Mouse (Mus musculus) splenic B cell, adult 2 months (primary cell): ENCODE measurements around the gene Tcf25.

ENCODE experiments used
- DNase-seq: peaks from one replicate; pipeline ENCODE4 v3.0.0-alpha.2; 2011; ENCODE audit warnings: low read depth, low spot score
- H3K27me3 ChIP-seq: 2 replicates; pipeline ENCODE4 v1.6.1; 2012; ENCODE audit warnings: mild to moderate bottlenecking, low read length, moderate library complexity, mixed read lengths; ENCODE audit not compliant: control insufficient read depth, poor library complexity, insufficient read depth, severe bottlenecking
- H3K36me3 ChIP-seq: 2 replicates; pipeline ENCODE4 v1.6.1; 2012; ENCODE audit warnings: mild to moderate bottlenecking, low read length, moderate library complexity, mixed read lengths; ENCODE audit not compliant: control insufficient read depth, poor library complexity, insufficient read depth, severe bottlenecking

The Tcf25 gene

DNA sequence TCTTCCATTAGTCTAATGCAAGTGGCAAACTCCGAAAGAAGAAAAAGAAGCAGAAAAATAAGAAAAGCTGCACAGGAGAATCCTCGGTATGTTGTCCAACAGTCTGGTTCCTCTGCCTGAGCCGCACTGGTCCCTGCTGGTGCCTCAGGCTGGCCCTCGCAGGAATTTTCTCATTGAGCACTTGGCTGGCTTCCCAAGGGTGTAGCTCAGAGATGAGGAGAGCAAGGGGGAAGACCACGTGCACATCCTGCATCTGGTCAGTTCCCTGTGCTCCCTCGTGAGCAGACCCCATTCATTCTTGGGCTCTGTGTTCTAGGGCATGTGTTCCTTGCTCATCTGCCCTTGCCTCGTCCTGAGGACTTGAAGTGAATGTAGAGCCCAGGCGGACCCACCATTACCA, 9.0 kb downstream of the Tcf25 start:
- H3K27me3 ChIP-seq: no peaks in the 10 kb centered on the region
- DNase-seq: no peak
- peaks cover 20% of the 10 kb centered on the region for H3K36me3 ChIP-seq

DNA sequence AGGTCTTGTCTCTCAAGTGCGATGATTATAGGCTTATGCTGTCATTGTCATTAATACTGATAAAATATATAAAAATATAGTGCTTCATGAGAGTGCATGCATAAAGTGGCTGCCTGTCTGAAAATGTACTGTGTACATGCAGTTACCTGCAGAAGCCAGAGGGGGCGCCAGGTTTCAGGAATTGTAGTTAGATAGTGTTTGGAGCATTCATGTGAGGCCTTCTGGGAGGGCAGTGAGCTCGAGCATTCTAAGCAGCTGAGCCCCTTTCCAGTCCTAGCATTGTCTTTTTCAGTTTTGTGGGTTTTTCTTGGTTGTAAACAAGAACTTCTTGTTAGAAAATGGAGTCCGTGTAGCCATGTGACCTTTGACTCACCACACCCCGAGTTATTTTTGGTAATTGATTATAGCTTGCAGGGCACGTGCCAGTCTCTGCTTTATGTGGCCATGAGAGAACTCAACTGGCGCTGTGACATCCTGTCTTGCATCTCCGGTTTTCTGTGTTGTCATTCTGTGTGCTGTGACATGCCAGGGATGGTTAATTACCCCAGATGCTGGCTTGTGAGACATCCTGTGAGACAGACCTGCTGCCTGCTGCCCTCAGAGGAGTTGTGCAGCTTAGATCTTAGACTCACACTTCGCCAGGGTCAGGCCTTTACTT, 11.5 kb downstream of the Tcf25 start:
- H3K27me3 ChIP-seq: no peaks in the 10 kb centered on the region
- DNase-seq: peak; percentile 46
- peaks cover 25% of the 10 kb centered on the region for H3K36me3 ChIP-seq

GRCm38 (mm10) chr8:123387041-123387440, 13.5 kb downstream of the Tcf25 start:
- Histone ChIP-seq H3K27me3 (no peaks in the 10 kb centered on the region), H3K36me3 (peaks cover 25% of the 10 kb centered on the region)
- no peak for DNase-seq

DNA sequence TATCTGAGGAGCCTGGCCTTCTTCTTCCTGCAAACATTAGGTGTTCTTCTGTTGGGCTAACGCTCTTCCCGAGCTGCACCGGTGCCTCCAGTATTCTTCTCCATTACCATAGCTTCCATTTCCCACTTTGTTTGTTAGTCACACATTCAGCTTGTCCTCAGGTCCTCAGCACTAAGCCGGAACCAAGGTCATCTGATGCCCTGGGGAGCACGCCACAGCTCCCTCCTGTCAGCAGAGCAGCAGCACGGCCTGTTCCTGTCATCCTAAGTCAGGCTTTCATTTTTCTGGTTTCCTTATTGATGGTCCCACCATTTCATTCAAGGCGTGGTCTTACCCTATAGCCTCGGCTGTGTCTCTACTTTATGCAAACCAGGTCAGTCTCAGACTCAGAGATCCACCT, 14.2 kb downstream of the Tcf25 start:
- no peak for DNase-seq
- Histone ChIP-seq H3K27me3 (no peaks in the 10 kb centered on the region), H3K36me3 (peaks cover 21% of the 10 kb centered on the region)

GRCm38 (mm10) chr8:123389026-123389425, 15.5 kb downstream of the Tcf25 start:
- Histone ChIP-seq H3K27me3 (no peaks in the 10 kb centered on the region), H3K36me3 (peaks cover 15% of the 10 kb centered on the region)
- DNase-seq: no peak

- H3K27me3 ChIP-seq: no peaks in the 10 kb centered on the region
- H3K36me3 ChIP-seq: peaks cover 7% of the 10 kb centered on the region
- DNase-seq: no peak
Observed at GRCm38 (mm10) chr8:123398308-123398707, 24.8 kb downstream of the Tcf25 start.

GRCm38 (mm10) chr8:123401936-123402335, 28.4 kb downstream of the Tcf25 start:
- no peaks in the 10 kb centered on the region for H3K27me3 ChIP-seq
- H3K36me3 ChIP-seq: peaks cover 7% of the 10 kb centered on the region
- no peak for DNase-seq

DNA sequence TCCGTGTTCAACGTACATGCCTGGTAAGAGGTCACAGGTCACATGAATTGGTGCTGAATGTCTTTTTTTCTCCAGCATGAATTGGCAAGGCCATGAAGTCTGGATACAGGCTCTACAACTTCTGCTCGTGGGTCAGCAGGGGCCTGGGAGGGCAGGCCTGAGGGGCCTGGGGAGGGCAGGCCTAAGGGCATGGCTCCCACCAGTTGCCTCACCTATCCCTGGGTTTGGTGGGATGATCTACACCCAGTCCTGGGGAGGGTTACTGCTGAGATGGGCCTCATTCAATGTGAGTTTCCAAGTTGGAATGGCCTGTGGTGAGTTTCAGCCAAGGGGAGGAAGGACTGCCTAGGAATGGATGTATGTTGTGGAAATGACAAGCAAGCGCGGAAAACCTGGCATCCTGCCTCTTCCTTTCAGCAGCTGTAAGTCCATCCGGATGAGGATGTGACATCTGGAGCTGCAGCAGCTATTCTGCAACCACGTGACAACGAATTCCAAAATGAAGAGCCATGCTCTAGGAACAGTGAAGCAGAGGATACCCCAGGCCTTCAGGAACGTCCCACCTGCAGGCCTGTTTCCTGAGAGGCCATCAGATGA, 29.3 kb downstream of the Tcf25 start:
- Histone ChIP-seq H3K27me3 (no peaks in the 10 kb centered on the region), H3K36me3 (peaks cover 7% of the 10 kb centered on the region)
- DNase-seq: no peak

- no peak for DNase-seq
- no peaks in the 10 kb centered on the region for H3K27me3 ChIP-seq
- H3K36me3 ChIP-seq: peaks cover 7% of the 10 kb centered on the region
Observed at GRCm38 (mm10) chr8:123404521-123404920, 31.0 kb downstream of the Tcf25 start.

GRCm38 (mm10) chr8:123406786-123407185, 33.2 kb downstream of the Tcf25 start, which contains the start of gene Mc1r:
TSS of gene Mc1r (plus strand) at chr8:123407107.
- DNase-seq: peak; percentile 77
- Histone ChIP-seq H3K36me3 (peaks cover 1% of the 10 kb centered on the region; the same call in 1 of the 2 replicates), H3K27me3 (no peaks in the 10 kb centered on the region)

DNA sequence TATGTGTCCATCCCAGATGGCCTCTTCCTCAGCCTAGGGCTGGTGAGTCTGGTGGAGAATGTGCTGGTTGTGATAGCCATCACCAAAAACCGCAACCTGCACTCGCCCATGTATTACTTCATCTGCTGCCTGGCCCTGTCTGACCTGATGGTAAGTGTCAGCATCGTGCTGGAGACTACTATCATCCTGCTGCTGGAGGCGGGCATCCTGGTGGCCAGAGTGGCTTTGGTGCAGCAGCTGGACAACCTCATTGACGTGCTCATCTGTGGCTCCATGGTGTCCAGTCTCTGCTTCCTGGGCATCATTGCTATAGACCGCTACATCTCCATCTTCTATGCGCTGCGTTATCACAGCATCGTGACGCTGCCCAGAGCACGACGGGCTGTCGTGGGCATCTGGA, 34.1 kb downstream of the Tcf25 start:
- no peak for DNase-seq
- peaks cover 3% of the 10 kb centered on the region; the same call in 1 of the 2 replicates for H3K27me3 ChIP-seq
- no peaks in the 10 kb centered on the region for H3K36me3 ChIP-seq

DNA sequence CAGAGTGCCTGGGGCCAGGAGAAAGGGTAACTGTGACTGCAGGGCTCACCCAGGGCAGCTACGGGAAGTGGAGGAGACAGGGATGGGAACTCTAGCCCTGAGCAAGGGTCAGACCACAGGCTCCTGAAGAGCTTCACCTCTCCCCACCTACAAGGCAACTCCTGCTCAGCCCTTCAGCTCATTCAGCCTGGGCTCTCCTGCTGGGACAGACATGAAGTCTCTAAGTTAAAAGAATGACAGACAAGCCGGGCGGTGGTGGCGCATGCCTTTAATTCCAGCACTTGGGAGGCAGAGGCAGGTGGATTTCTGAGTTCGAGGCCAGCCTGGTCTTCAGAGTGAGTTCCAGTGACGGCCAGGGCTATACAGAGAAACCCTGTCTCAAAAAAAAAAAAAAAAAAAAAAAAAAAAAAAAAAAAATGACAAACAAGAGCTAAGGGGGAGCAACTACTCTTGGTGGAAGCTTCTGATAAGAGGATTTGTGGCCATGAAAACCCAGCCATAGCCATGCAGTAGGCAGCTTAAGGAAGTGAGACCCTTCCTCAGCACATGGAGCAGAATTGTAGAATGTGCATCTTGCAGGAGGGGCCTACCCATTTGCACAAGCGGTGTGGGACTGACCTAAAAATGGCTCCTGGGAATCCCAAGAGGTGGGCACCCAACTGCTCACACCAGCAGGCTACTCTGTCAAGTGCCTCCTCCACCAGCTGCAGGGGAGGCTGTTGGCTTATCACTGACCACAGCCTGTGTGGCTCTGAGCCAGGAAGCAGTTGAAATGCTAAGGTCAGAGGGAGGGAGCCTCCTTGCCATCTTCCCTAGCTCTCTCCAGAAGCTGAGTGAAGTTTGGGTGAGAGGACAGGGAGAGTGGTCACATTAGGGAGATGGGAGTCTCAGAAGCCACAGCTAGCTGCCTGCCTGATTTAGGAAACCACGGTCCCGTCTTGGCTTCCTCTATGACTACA, 35.3 kb downstream of the Tcf25 start:
- no peak for DNase-seq
- H3K27me3 ChIP-seq: peaks cover 3% of the 10 kb centered on the region; the same call in 1 of the 2 replicates
- no peaks in the 10 kb centered on the region for H3K36me3 ChIP-seq

GRCm38 (mm10) chr8:123410049-123410587, 36.6 kb downstream of the Tcf25 start:
- DNase-seq: no peak
- H3K27me3 ChIP-seq: peaks cover 3% of the 10 kb centered on the region; the same call in 1 of the 2 replicates
- no peaks in the 10 kb centered on the region for H3K36me3 ChIP-seq

- H3K36me3 ChIP-seq: no peaks in the 10 kb centered on the region
- DNase-seq: no peak
- peaks cover 3% of the 10 kb centered on the region; the same call in 1 of the 2 replicates for H3K27me3 ChIP-seq
Observed at GRCm38 (mm10) chr8:123410788-123411187, 37.2 kb downstream of the Tcf25 start.
